Mouse (Mus musculus): ENCODE results near the gene Mapkapk2.

The Mapkapk2 gene

DNA sequence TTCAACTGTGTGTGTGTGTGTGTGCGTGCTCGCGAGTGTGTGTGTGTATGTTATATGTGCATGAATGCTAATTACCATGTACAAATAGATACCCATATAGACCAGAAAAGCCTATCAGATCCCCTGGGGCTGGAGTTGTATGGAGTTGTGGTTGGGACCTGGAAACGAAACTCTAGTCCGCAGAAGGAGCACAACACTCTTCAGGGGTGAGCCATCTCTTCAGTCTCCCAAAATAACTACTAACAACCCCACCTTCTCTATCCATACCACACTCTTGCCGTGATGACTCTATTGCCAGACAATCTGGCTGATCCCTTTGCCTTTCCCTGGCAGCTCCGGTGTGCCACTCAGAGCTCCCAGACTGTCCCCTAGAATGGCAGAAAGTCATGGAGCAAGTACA, 81.7 kb downstream of the Mapkapk2 start:
- no peak for DNase-seq

DNA sequence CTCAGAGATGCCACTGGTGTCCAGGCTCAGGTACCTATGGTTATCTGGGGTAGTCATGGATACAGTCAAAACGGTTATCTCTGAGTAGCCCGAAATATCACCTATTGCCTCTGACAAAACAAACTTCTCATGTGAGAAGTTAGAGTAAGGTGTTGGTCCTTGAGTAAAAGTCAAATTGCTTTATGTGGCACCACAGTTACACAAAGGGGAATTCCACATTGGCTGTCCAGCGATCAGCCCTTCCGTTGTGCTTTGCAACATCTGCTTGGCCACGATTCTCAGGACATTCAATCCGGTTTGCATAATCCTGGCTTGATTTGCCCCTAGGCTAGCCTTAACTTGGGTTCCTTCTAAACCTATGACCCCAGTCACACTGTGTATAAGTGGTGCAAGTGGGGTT, 82.3 kb downstream of the Mapkapk2 start:
- no peak for DNase-seq

DNA sequence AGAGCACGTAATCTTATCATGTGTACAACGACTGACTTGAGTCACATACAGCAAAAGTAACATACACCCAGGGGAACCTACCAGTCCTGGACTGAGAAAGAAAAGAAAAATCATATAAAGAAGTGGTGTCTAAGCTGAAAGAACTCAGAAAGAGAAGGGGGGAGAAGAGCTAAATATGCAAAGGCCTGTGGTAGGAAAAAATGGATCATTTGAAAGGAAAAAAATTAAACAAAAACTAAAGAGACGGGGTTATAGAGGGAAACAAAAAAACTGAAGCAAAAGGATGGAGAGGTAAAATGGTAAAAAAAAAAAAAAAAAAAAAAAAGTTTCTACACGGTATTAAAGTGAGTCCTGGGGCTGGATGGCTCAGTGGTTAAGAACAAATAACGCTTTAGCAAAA, 83.7 kb downstream of the Mapkapk2 start:
- no peak for DNase-seq

DNA sequence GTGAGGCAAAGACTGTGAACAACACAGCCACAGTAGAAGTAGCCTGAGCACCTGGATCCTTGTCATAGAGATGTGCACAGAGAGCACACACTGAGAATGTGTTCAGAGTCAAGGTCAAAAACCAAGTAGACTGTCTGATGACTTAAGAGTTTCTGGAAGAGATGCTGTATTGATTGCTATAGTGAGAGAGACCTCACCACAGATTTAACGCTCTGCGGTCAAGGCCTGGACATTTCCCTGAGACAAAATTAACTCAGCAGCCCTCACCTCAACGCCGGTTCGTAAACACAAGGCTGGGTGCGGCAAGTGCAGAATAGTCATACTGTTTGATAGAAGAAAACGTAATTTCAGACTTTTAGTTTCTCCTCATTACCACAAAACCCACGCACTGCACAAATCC, 85.1 kb downstream of the Mapkapk2 start:
- DNase-seq: no peak

DNA sequence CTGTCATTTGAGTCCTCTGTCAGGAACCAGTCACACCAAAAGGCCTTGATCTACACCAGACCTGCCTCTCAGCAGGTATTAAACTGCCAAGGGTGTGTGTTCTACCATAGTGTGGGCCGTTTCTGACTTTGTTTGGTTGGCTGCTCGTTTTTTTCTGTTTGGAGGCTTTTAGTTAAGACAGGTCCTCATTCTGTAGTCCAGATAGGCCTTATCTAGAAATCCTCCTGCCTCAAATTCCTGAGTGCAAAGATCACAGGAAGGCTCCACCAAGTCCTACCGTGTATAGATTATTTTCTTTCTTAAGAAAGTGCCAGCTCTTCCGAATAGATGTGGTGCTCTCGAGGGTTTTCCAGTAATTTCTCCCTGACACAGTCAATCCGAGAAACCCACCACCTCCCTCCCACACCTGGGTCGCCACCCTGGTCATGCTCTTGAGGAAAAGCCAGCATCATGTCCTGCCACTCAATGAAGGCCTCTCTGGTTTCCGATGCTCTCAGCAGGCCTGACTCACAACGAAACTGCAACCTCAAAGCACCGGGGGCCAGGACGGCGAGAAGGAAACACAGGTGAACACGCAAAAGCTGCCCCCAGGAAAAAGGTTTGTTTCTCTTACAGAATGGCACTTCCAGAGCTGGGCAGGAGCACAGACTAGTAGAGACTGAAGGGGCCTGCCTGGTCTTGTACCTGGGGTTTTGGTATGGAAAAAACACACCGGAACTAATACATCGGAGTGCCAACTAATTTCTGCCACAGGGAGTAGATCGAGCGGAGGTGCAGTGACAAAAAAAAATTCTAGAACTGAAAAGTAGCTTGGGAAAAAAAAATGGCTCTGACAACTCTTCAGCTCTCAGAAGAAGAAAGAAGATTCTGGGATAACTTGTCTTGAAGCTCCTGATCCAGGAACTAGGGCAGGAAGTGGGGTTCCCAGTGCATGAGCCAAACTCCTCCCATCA, 87.1 kb downstream of the Mapkapk2 start:
- no peak for DNase-seq

DNA sequence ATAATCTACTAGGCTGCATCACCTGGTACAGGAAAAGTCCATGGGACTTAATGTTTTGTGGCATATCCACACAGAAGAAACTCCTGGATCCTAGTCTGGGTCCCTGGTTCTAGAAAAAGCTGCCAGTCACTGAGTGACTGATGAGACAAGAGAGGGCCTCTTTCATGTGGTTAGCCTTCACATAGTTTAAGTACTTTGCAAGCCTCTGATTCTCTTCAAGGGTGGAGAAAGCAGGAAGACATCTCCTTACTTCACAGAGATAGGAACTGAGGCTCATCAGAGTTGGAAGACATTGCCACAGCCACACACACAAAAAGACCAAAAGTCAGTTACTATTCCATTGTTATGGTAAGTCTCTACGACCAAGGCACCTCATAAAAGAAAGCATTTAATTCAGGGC, 91.6 kb downstream of the Mapkapk2 start:
- DNase-seq: no peak

Data from cerebellum, adult 8-10 months (tissue).